Mouse (Mus musculus) monocyte, adult 5-6 weeks (primary cell): ENCODE data around the gene Vps13d. TPM values are rescaled to one million over a fixed set of nuclear protein-coding genes. Genes with fewer than 3 reads are reported as not detected.

Experiments used
- ATAC-seq: fragments of 153-309, 156-312 bp; replicated peaks from 2 replicates; pipeline ENCODE4 v1.8.0; 2017; ENCODE audit warnings: mild to moderate bottlenecking; ENCODE audit not compliant: low TSS enrichment, insufficient number of reproducible peaks, severe bottlenecking, poor library complexity, low FRiP score
- total RNA-seq: library from RNA; stranded (forward); fragments of 200-1000, 200-491, 200-594 nt; gene quantifications from 3 replicates; pipeline ENCODE4 v1.2.3, GENCODE M21; 2017

Vps13d gene
- total RNA-seq, 1 experiment from 2014 or later = 36.6 TPM

GRCm38 (mm10) chr4:145051209-145051969, 143.4 kb downstream of the Vps13d start:
- no peak for ATAC-seq

- ATAC-seq = no peak
Observed at GRCm38 (mm10) chr4:145050518-145051208, 144.1 kb downstream of the Vps13d start.

GRCm38 (mm10) chr4:145047964-145048363, 146.8 kb downstream of the Vps13d start:
- ATAC-seq = no peak

GRCm38 (mm10) chr4:145046032-145046401, 148.8 kb downstream of the Vps13d start:
- no peak for ATAC-seq

- ATAC-seq = peak; percentile 64; the same call in 1 of the 2 replicates
Observed at GRCm38 (mm10) chr4:145045312-145046031, 149.3 kb downstream of the Vps13d start.

- ATAC-seq = no peak
Observed at GRCm38 (mm10) chr4:145041223-145041870, 153.5 kb downstream of the Vps13d start.

- ATAC-seq = peak; percentile 49; the same call in 1 of the 2 replicates
Observed at GRCm38 (mm10) chr4:145037631-145038416, 157.0 kb downstream of the Vps13d start.

- ATAC-seq = peak; percentile 82
Observed at GRCm38 (mm10) chr4:145037006-145037405, 157.8 kb downstream of the Vps13d start.

- ATAC-seq = no peak
Observed at GRCm38 (mm10) chr4:145035450-145035849, 159.4 kb downstream of the Vps13d start.

GRCm38 (mm10) chr4:145034506-145035243, 160.1 kb downstream of the Vps13d start:
- ATAC-seq = no peak

- ATAC-seq = no peak
Observed at GRCm38 (mm10) chr4:145033392-145033791, 161.4 kb downstream of the Vps13d start.

GRCm38 (mm10) chr4:145032637-145033036, 162.2 kb downstream of the Vps13d start:
- no peak for ATAC-seq

GRCm38 (mm10) chr4:145031510-145031909, 163.3 kb downstream of the Vps13d start:
- no peak for ATAC-seq

- ATAC-seq = no peak
Observed at GRCm38 (mm10) chr4:145026449-145026851, 168.4 kb downstream of the Vps13d start.

GRCm38 (mm10) chr4:145025409-145025762, 169.4 kb downstream of the Vps13d start:
- no peak for ATAC-seq

- no peak for ATAC-seq
Observed at GRCm38 (mm10) chr4:145024694-145025408, 170.0 kb downstream of the Vps13d start.

GRCm38 (mm10) chr4:145023911-145024310, 170.9 kb downstream of the Vps13d start:
- no peak for ATAC-seq
